Mouse (Mus musculus): ENCODE measurements around the gene Vmn2r27. TPM values are rescaled to one million over a fixed set of nuclear protein-coding genes. Genes with fewer than 3 reads are reported as not detected.

Vmn2r27 gene
- not detected in 2 replicates for polyA plus RNA-seq (2014; fragmentation: Nextera tagmentation; extraction: Ambion mirVana)

GRCm38 (mm10) chr6:124231756-124232155 lies at the start of gene Vmn2r27:
Gene Vmn2r27, minus strand, starts transcription at chr6:124231856.
- DNase-seq (ENCODE audit: low spot score) (no peak), ATAC-seq (ENCODE audit: low FRiP score) (no peak)
- H3K36me3 ChIP-seq (replicated peaks; ENCODE audit: control insufficient read depth, insufficient read depth): no peaks in the 10 kb centered on the region
- H3K4me3 ChIP-seq (replicated peaks; ENCODE audit: low read length): no peak within 1 kb of the TSS
- no peaks in the 10 kb centered on the region for H3K27me3 ChIP-seq (ENCODE audit: control insufficient read depth, insufficient read depth, low read length)
- no peak within 1 kb of the TSS for H3K9ac ChIP-seq
- no peaks in the 10 kb centered on the region for H3K4me1 ChIP-seq (replicated peaks; ENCODE audit: control insufficient read depth, insufficient read depth, low read length)
- 83% methylated on average over 1 of the region's 1 CpGs for WGBS
- no peak within 1 kb of the TSS for H3K27ac ChIP-seq
- no peak within 1 kb of the TSS for H3K4me2 ChIP-seq (replicated peaks)
- H3K9me3 ChIP-seq (ENCODE audit: control insufficient read depth, low read length): no peaks in the 10 kb centered on the region

GRCm38 (mm10) chr6:124278291-124278690 lies 46.6 kb upstream of the Vmn2r27 start:
- Histone ChIP-seq H3K9ac (no peak overlapping the region), H3K4me3 (replicated peaks; ENCODE audit: low read length) (no peak overlapping the region), H3K36me3 (replicated peaks; ENCODE audit: control insufficient read depth, insufficient read depth) (no peaks in the 10 kb centered on the region), H3K27me3 (ENCODE audit: control insufficient read depth, insufficient read depth, low read length) (no peaks in the 10 kb centered on the region), H3K27ac (no peak overlapping the region), H3K4me2 (replicated peaks) (no peak overlapping the region), H3K9me3 (ENCODE audit: control insufficient read depth, low read length) (no peaks in the 10 kb centered on the region), H3K4me1 (replicated peaks; ENCODE audit: control insufficient read depth, insufficient read depth, low read length) (no peaks in the 10 kb centered on the region)
- WGBS: 84% methylated on average over 5 of the region's 5 CpGs
- DNase-seq (ENCODE audit: low spot score) (no peak), ATAC-seq (ENCODE audit: low FRiP score) (no peak)

GRCm38 (mm10) chr6:124277641-124278040 lies 46.0 kb upstream of the Vmn2r27 start:
- Histone ChIP-seq H3K36me3 (replicated peaks; ENCODE audit: control insufficient read depth, insufficient read depth) (no peaks in the 10 kb centered on the region), H3K4me2 (replicated peaks) (no peak overlapping the region)
- WGBS: 84% methylated on average over 5 of the region's 5 CpGs

GRCm38 (mm10) chr6:124273231-124273880 lies 41.7 kb upstream of the Vmn2r27 start:
- ATAC-seq (ENCODE audit: low FRiP score): no peak

More at GRCm38 (mm10) chr6:124277641-124278040, 46.0 kb upstream of the Vmn2r27 start:
- H3K27ac ChIP-seq: no peak overlapping the region
- no peak for DNase-seq (ENCODE audit: low spot score)
- no peak overlapping the region for H3K4me3 ChIP-seq (replicated peaks; ENCODE audit: low read length)
- ATAC-seq (ENCODE audit: low FRiP score): no peak
- H3K9ac ChIP-seq: no peak overlapping the region
- H3K27me3 ChIP-seq (ENCODE audit: control insufficient read depth, insufficient read depth, low read length): no peaks in the 10 kb centered on the region
- H3K9me3 ChIP-seq (ENCODE audit: control insufficient read depth, low read length): no peaks in the 10 kb centered on the region
- H3K4me1 ChIP-seq (replicated peaks; ENCODE audit: control insufficient read depth, insufficient read depth, low read length): no peaks in the 10 kb centered on the region

GRCm38 (mm10) chr6:124262696-124263095 lies 31.0 kb upstream of the Vmn2r27 start:
- H3K9me3 ChIP-seq (ENCODE audit: control insufficient read depth, low read length): no peaks in the 10 kb centered on the region
- 5% methylated on average over 3 of the region's 3 CpGs for WGBS
- H3K27ac ChIP-seq: no peak overlapping the region
- no peak overlapping the region for H3K9ac ChIP-seq
- H3K27me3 ChIP-seq (ENCODE audit: control insufficient read depth, insufficient read depth, low read length): no peaks in the 10 kb centered on the region
- peak; percentile 39; the same call in 1 of the 2 replicates for ATAC-seq (ENCODE audit: low FRiP score)
- DNase-seq (ENCODE audit: low spot score): peak; percentile 70
- H3K4me1 ChIP-seq (replicated peaks; ENCODE audit: control insufficient read depth, insufficient read depth, low read length): no peaks in the 10 kb centered on the region
- H3K4me3 ChIP-seq (replicated peaks; ENCODE audit: low read length): no peak overlapping the region
- no peak overlapping the region for H3K4me2 ChIP-seq (replicated peaks)
- H3K36me3 ChIP-seq (replicated peaks; ENCODE audit: control insufficient read depth, insufficient read depth): no peaks in the 10 kb centered on the region

More at GRCm38 (mm10) chr6:124273231-124273880, 41.7 kb upstream of the Vmn2r27 start:
- Histone ChIP-seq H3K36me3 (replicated peaks; ENCODE audit: control insufficient read depth, insufficient read depth) (no peaks in the 10 kb centered on the region), H3K27me3 (ENCODE audit: control insufficient read depth, insufficient read depth, low read length) (no peaks in the 10 kb centered on the region), H3K9me3 (ENCODE audit: control insufficient read depth, low read length) (no peaks in the 10 kb centered on the region), H3K4me3 (replicated peaks; ENCODE audit: low read length) (no peak overlapping the region), H3K4me2 (replicated peaks) (no peak overlapping the region), H3K9ac (no peak overlapping the region), H3K4me1 (replicated peaks; ENCODE audit: control insufficient read depth, insufficient read depth, low read length) (no peaks in the 10 kb centered on the region), H3K27ac (no peak overlapping the region)
- DNase-seq (ENCODE audit: low spot score): no peak
- 74% methylated on average over 5 of the region's 5 CpGs for whole genome bisulfite sequencing

- H3K4me1 ChIP-seq (replicated peaks; ENCODE audit: control insufficient read depth, insufficient read depth, low read length): no peaks in the 10 kb centered on the region
- H3K4me3 ChIP-seq (replicated peaks; ENCODE audit: low read length): no peak overlapping the region
- no peak overlapping the region for H3K4me2 ChIP-seq (replicated peaks)
- no peaks in the 10 kb centered on the region for H3K9me3 ChIP-seq (ENCODE audit: control insufficient read depth, low read length)
- WGBS: 31% methylated on average over 10 of the region's 14 CpGs
- no peaks in the 10 kb centered on the region for H3K36me3 ChIP-seq (replicated peaks; ENCODE audit: control insufficient read depth, insufficient read depth)
- no peaks in the 10 kb centered on the region for H3K27me3 ChIP-seq (ENCODE audit: control insufficient read depth, insufficient read depth, low read length)
- ATAC-seq (ENCODE audit: low FRiP score) (peak; percentile 84), DNase-seq (ENCODE audit: low spot score) (peak; percentile 93)
- H3K9ac ChIP-seq: no peak overlapping the region
- H3K27ac ChIP-seq: no peak overlapping the region
These were observed 28.7 kb upstream of the Vmn2r27 start for GRCm38 (mm10) chr6:124260198-124260931.

GRCm38 (mm10) chr6:124255721-124256470 lies 24.2 kb upstream of the Vmn2r27 start:
- Histone ChIP-seq H3K4me3 (replicated peaks; ENCODE audit: low read length) (no peak overlapping the region), H3K4me1 (replicated peaks; ENCODE audit: control insufficient read depth, insufficient read depth, low read length) (no peaks in the 10 kb centered on the region), H3K9me3 (ENCODE audit: control insufficient read depth, low read length) (no peaks in the 10 kb centered on the region), H3K4me2 (replicated peaks) (no peak overlapping the region), H3K27ac (no peak overlapping the region), H3K36me3 (replicated peaks; ENCODE audit: control insufficient read depth, insufficient read depth) (no peaks in the 10 kb centered on the region), H3K9ac (no peak overlapping the region), H3K27me3 (ENCODE audit: control insufficient read depth, insufficient read depth, low read length) (no peaks in the 10 kb centered on the region)
- DNase-seq (ENCODE audit: low spot score) (no peak), ATAC-seq (ENCODE audit: low FRiP score) (no peak)
- WGBS: 78% methylated on average over 6 of the region's 6 CpGs

- no peak overlapping the region for H3K4me2 ChIP-seq (replicated peaks)
- no peak overlapping the region for H3K4me3 ChIP-seq (replicated peaks; ENCODE audit: low read length)
- no peaks in the 10 kb centered on the region for H3K36me3 ChIP-seq (replicated peaks; ENCODE audit: control insufficient read depth, insufficient read depth)
- WGBS: 86% methylated on average over 4 of the region's 4 CpGs
- H3K4me1 ChIP-seq (replicated peaks; ENCODE audit: control insufficient read depth, insufficient read depth, low read length): no peaks in the 10 kb centered on the region
- H3K27ac ChIP-seq: no peak overlapping the region
- H3K27me3 ChIP-seq (ENCODE audit: control insufficient read depth, insufficient read depth, low read length): no peaks in the 10 kb centered on the region
- no peaks in the 10 kb centered on the region for H3K9me3 ChIP-seq (ENCODE audit: control insufficient read depth, low read length)
- no peak overlapping the region for H3K9ac ChIP-seq
- ATAC-seq (ENCODE audit: low FRiP score) (no peak), DNase-seq (ENCODE audit: low spot score) (no peak)
These were observed 29.5 kb downstream of the Vmn2r27 start for GRCm38 (mm10) chr6:124202116-124202515.

Measured in hindbrain, embryonic 14.5 days (tissue).